Mouse (Mus musculus): ENCODE data around the gene Phactr2. TPM values are rescaled to one million over a fixed set of nuclear protein-coding genes. Genes with fewer than 3 reads are reported as not detected.

Gene Phactr2
- total and polyA plus RNA-seq, 3 experiments = 0.08 to 0.49 (median 0.31) TPM

- Histone ChIP-seq H3K4me2 (ENCODE audit: insufficient read depth, low read depth, poor library complexity, severe bottlenecking) (no peak overlapping the region), H3K27me3 (replicated peaks) (no peaks in the 10 kb centered on the region)
- dilution Hi-C loops (cut with MboI; ENCODE audit: extremely low pct_ligation_motif_present, extremely low pct_unique_long_range_greater_than_20kb, low sequenced_read_pairs) = no loop called here
These were observed 37.2 kb downstream of the Phactr2 start for GRCm38 (mm10) chr10:13437011-13437410.

GRCm38 (mm10) chr10:13433016-13433415, 41.2 kb downstream of the Phactr2 start:
- no peaks in the 10 kb centered on the region for H3K27me3 ChIP-seq (replicated peaks)
- DNase-seq (ENCODE audit: extremely low read depth) = no peak
- H3K4me1 ChIP-seq (ENCODE audit: control insufficient read depth in 1 of 2, insufficient read depth in 2 of 2) = peaks cover 3 to 5% of the 10 kb centered on the region in 2 experiments; a peak in 2 of 4 replicates
- no peak overlapping the region for H3K4me3 ChIP-seq (replicated peaks in 1 of 3; ENCODE audit: low read depth in 2 of 3, low read length in 2 of 3, poor library complexity in 1 of 3)
- H3K36me3 ChIP-seq (replicated peaks in 1 of 2; ENCODE audit: control insufficient read depth in 1 of 2, insufficient read depth in 1 of 2, low read length in 1 of 2) = no peaks in the 10 kb centered on the region
- no peak overlapping the region for H3K4me2 ChIP-seq (ENCODE audit: insufficient read depth, low read depth, poor library complexity, severe bottlenecking)
- in situ Hi-C loops (cut with MboI; ENCODE audit: low pct_ligation_motif_present, low pct_unique_long_range_greater_than_20kb, low sequenced_read_pairs) = no loop called here
- H3K9me3 ChIP-seq (replicated peaks; ENCODE audit: low read length) = no peaks in the 10 kb centered on the region
- H3K27ac ChIP-seq (ENCODE audit: insufficient read depth, low read depth) = no peak overlapping the region
- dilution Hi-C loops (cut with MboI; ENCODE audit: extremely low pct_ligation_motif_present, extremely low pct_unique_long_range_greater_than_20kb, low sequenced_read_pairs) = no loop called here
- no peaks in the 10 kb centered on the region for H3K79me2 ChIP-seq (replicated peaks; ENCODE audit: control insufficient read depth, extremely low read depth, insufficient read depth, poor library complexity, severe bottlenecking)
- no peak overlapping the region for H3K9ac ChIP-seq (ENCODE audit: insufficient read depth, low read depth)
- TF ChIP-seq RCOR1 (conservative IDR thresholded peaks at IDR 0.05; ENCODE audit: low read depth, low read length) (no peak), SIN3A (IDR thresholded peaks at IDR 0.05; ENCODE audit: low read length) (no peak), USF1 (IDR thresholded peaks at IDR 0.05; ENCODE audit: low read depth, low read length) (no peak), PAX5 (IDR thresholded peaks at IDR 0.05; ENCODE audit: low read length) (no peak), POLR2A (IDR thresholded peaks at IDR 0.05; ENCODE audit: low read depth, low read length) (no peak), POLR2AphosphoS2 (IDR thresholded peaks at IDR 0.05; ENCODE audit: low read depth, low read length) (no peak), MXI1 (IDR thresholded peaks at IDR 0.05; ENCODE audit: low read depth, low read length) (no peak), CHD2 (IDR thresholded peaks at IDR 0.05; ENCODE audit: low read length) (no peak), ZC3H11A (IDR thresholded peaks at IDR 0.05; ENCODE audit: low read depth, low read length) (no peak), NELFE (IDR thresholded peaks at IDR 0.05; ENCODE audit: low read depth, low read length) (no peak), JUND (conservative IDR thresholded peaks at IDR 0.05; ENCODE audit: low read depth, low read length) (no peak), USF2 (conservative IDR thresholded peaks at IDR 0.05; ENCODE audit: low read depth, low read length) (no peak), JUN (IDR thresholded peaks at IDR 0.05; ENCODE audit: insufficient read depth, low read depth, low read length) (no peak), MYC (IDR thresholded peaks at IDR 0.05; ENCODE audit: low read depth, low read length) (no peak), KAT2A (IDR thresholded peaks at IDR 0.05; ENCODE audit: insufficient replicate concordance, low read length) (no peak)

More at GRCm38 (mm10) chr10:13437011-13437410, 37.2 kb downstream of the Phactr2 start:
- Histone ChIP-seq H3K9ac (ENCODE audit: insufficient read depth, low read depth) (no peak overlapping the region), H3K4me1 (ENCODE audit: control insufficient read depth in 1 of 2, insufficient read depth in 2 of 2) (peaks cover 10 to 23% of the 10 kb centered on the region in 2 experiments; a peak in 3 of 4 replicates), H3K79me2 (replicated peaks; ENCODE audit: control insufficient read depth, extremely low read depth, insufficient read depth, poor library complexity, severe bottlenecking) (no peaks in the 10 kb centered on the region), H3K27ac (ENCODE audit: insufficient read depth, low read depth) (no peak overlapping the region), H3K36me3 (replicated peaks in 1 of 2; ENCODE audit: control insufficient read depth in 1 of 2, insufficient read depth in 1 of 2, low read length in 1 of 2) (no peaks in the 10 kb centered on the region), H3K9me3 (replicated peaks; ENCODE audit: low read length) (no peaks in the 10 kb centered on the region), H3K4me3 (replicated peaks in 1 of 3; ENCODE audit: low read depth in 2 of 3, low read length in 2 of 3, poor library complexity in 1 of 3) (no peak overlapping the region)
- no peak for TF ChIP-seq USF2 (conservative IDR thresholded peaks at IDR 0.05; ENCODE audit: low read depth, low read length)
- no peak for TF ChIP-seq ETS1 (conservative IDR thresholded peaks at IDR 0.05; ENCODE audit: low read depth, low read length)
- TF ChIP-seq NELFE (IDR thresholded peaks at IDR 0.05; ENCODE audit: low read depth, low read length) = no peak
- TF ChIP-seq TCF12 (IDR thresholded peaks at IDR 0.05; ENCODE audit: low read depth, low read length) = no peak
- no peak for TF ChIP-seq MAFK (IDR thresholded peaks at IDR 0.05; ENCODE audit: insufficient replicate concordance, low read length)
- no peak for DNase-seq (ENCODE audit: extremely low read depth)
- in situ Hi-C loops (cut with MboI; ENCODE audit: low pct_ligation_motif_present, low pct_unique_long_range_greater_than_20kb, low sequenced_read_pairs) = no loop called here
